Mouse (Mus musculus): ENCODE measurements around the gene AC129217.1. TPM values are rescaled to one million over a fixed set of nuclear protein-coding genes. Genes with fewer than 3 reads are reported as not detected.

AC129217.1 gene
- polyA plus RNA-seq, 1 experiment from 2014 or later: not detected

Small RNA genes within 50 kb of the gene (microRNA-seq; reads per million reads assigned to microRNA genes)
- gene Mir5136: not detected

Other genes with a start within 250 kb of the AC129217.1 start
- gene Slc22a8, start 238.5 kb upstream of the AC129217.1 start, polyA plus RNA-seq (2021; fragmentation: Nextera tagmentation): 8.6 and 10.4 TPM in 2 replicates
- 0.43 and 1.1 TPM in 2 replicates for gene Slc22a6, start 211.7 kb upstream of the AC129217.1 start, polyA plus RNA-seq (2021; fragmentation: Nextera tagmentation)
- 58.8 and 86.9 TPM in 2 replicates for gene Chrm1, start 166.0 kb upstream of the AC129217.1 start, polyA plus RNA-seq (2021; fragmentation: Nextera tagmentation)
- gene Slc3a2, start 106.4 kb upstream of the AC129217.1 start, polyA plus RNA-seq (2021; fragmentation: Nextera tagmentation): 194 and 203 TPM in 2 replicates
- 60.1 and 61.7 TPM in 2 replicates for gene Wdr74, start 93.9 kb upstream of the AC129217.1 start, polyA plus RNA-seq (2021; fragmentation: Nextera tagmentation)
- gene 1700092M07Rik, start 89.1 kb upstream of the AC129217.1 start, polyA plus RNA-seq (2021; fragmentation: Nextera tagmentation): 0.38 TPM in 1 of 2 replicates, not detected in the other
- gene Stx5a, start 88.4 kb upstream of the AC129217.1 start, polyA plus RNA-seq (2021; fragmentation: Nextera tagmentation): 27.4 and 27.8 TPM in 2 replicates
- gene Nxf1, start 72.7 kb upstream of the AC129217.1 start, polyA plus RNA-seq (2021; fragmentation: Nextera tagmentation): 29.6 and 30.3 TPM in 2 replicates
- 260 and 276 TPM in 2 replicates for gene Tmem223, start 58.8 kb upstream of the AC129217.1 start, polyA plus RNA-seq (2021; fragmentation: Nextera tagmentation)
- gene Tmem179b, start 55.3 kb upstream of the AC129217.1 start, polyA plus RNA-seq (2021; fragmentation: Nextera tagmentation): 34.5 and 40.0 TPM in 2 replicates
- 14.4 and 16.9 TPM in 2 replicates for gene Taf6l, start 43.4 kb upstream of the AC129217.1 start, polyA plus RNA-seq (2021; fragmentation: Nextera tagmentation)
- 237 and 259 TPM in 2 replicates for gene Polr2g, start 31.2 kb upstream of the AC129217.1 start, polyA plus RNA-seq (2021; fragmentation: Nextera tagmentation)
- gene Zbtb3, start 27.2 kb upstream of the AC129217.1 start, polyA plus RNA-seq (2021; fragmentation: Nextera tagmentation): 1.8 and 2.2 TPM in 2 replicates
- gene Ttc9c, start 10.4 kb upstream of the AC129217.1 start, polyA plus RNA-seq (2021; fragmentation: Nextera tagmentation): 16.3 and 23.9 TPM in 2 replicates
- 6.1 and 6.8 TPM in 2 replicates for gene Hnrnpul2, start 9.8 kb upstream of the AC129217.1 start, polyA plus RNA-seq (2021; fragmentation: Nextera tagmentation)
- 90.2 and 97.4 TPM in 2 replicates for gene Bscl2, start 7.7 kb downstream of the AC129217.1 start, polyA plus RNA-seq (2021; fragmentation: Nextera tagmentation)
- 238 and 326 TPM in 2 replicates for gene Gng3, start 9.4 kb downstream of the AC129217.1 start, polyA plus RNA-seq (2021; fragmentation: Nextera tagmentation)
- 0.16 and 0.25 TPM in 2 replicates for gene Lrrn4cl, start 21.0 kb downstream of the AC129217.1 start, polyA plus RNA-seq (2021; fragmentation: Nextera tagmentation)
- gene Ubxn1, start 41.7 kb downstream of the AC129217.1 start, polyA plus RNA-seq (2021; fragmentation: Nextera tagmentation): 153 and 176 TPM in 2 replicates
- 71.6 and 77.0 TPM in 2 replicates for gene Uqcc3, start 51.1 kb downstream of the AC129217.1 start, polyA plus RNA-seq (2021; fragmentation: Nextera tagmentation)
- gene Lbhd1, start 54.0 kb downstream of the AC129217.1 start, polyA plus RNA-seq (2021; fragmentation: Nextera tagmentation): 3.7 and 5.7 TPM in 2 replicates
- not detected in 2 replicates for gene Gm49403, start 54.2 kb downstream of the AC129217.1 start, polyA plus RNA-seq (2021; fragmentation: Nextera tagmentation)
- 77.9 and 90.8 TPM in 2 replicates for gene 1810009A15Rik, start 59.1 kb downstream of the AC129217.1 start, polyA plus RNA-seq (2021; fragmentation: Nextera tagmentation)
- gene Gm49416, start 59.2 kb downstream of the AC129217.1 start, polyA plus RNA-seq (2021; fragmentation: Nextera tagmentation): 4.9 and 10.5 TPM in 2 replicates
- 6.6 and 8.1 TPM in 2 replicates for gene Ints5, start 63.2 kb downstream of the AC129217.1 start, polyA plus RNA-seq (2021; fragmentation: Nextera tagmentation)
- 20.4 and 22.5 TPM in 2 replicates for gene Ganab, start 68.3 kb downstream of the AC129217.1 start, polyA plus RNA-seq (2021; fragmentation: Nextera tagmentation)
- 45.2 and 47.5 TPM in 2 replicates for gene B3gat3, start 90.6 kb downstream of the AC129217.1 start, polyA plus RNA-seq (2021; fragmentation: Nextera tagmentation)
- gene Rom1, start 99.6 kb downstream of the AC129217.1 start, polyA plus RNA-seq (2021; fragmentation: Nextera tagmentation): 5.4 and 6.3 TPM in 2 replicates
- 3.5 and 4.0 TPM in 2 replicates for gene Eml3, start 99.8 kb downstream of the AC129217.1 start, polyA plus RNA-seq (2021; fragmentation: Nextera tagmentation)
- 22.3 and 23.3 TPM in 2 replicates for gene Mta2, start 112.1 kb downstream of the AC129217.1 start, polyA plus RNA-seq (2021; fragmentation: Nextera tagmentation)
- gene Tut1, start 124.1 kb downstream of the AC129217.1 start, polyA plus RNA-seq (2021; fragmentation: Nextera tagmentation): 10.4 and 11.1 TPM in 2 replicates
- gene Eef1g, start 137.3 kb downstream of the AC129217.1 start, polyA plus RNA-seq (2021; fragmentation: Nextera tagmentation): 400 and 450 TPM in 2 replicates
- 5.6 and 7.2 TPM in 2 replicates for gene Ahnak, start 159.5 kb downstream of the AC129217.1 start, polyA plus RNA-seq (2021; fragmentation: Nextera tagmentation)